Mouse (Mus musculus): Measurements from ENCODE around the gene Irs3.
"Not testable (repeated sequence)": the region's sequence is repeated elsewhere in the genome, so short reads cannot be mapped to it uniquely, and the experiment has no call there.

Gene Irs3

DNA sequence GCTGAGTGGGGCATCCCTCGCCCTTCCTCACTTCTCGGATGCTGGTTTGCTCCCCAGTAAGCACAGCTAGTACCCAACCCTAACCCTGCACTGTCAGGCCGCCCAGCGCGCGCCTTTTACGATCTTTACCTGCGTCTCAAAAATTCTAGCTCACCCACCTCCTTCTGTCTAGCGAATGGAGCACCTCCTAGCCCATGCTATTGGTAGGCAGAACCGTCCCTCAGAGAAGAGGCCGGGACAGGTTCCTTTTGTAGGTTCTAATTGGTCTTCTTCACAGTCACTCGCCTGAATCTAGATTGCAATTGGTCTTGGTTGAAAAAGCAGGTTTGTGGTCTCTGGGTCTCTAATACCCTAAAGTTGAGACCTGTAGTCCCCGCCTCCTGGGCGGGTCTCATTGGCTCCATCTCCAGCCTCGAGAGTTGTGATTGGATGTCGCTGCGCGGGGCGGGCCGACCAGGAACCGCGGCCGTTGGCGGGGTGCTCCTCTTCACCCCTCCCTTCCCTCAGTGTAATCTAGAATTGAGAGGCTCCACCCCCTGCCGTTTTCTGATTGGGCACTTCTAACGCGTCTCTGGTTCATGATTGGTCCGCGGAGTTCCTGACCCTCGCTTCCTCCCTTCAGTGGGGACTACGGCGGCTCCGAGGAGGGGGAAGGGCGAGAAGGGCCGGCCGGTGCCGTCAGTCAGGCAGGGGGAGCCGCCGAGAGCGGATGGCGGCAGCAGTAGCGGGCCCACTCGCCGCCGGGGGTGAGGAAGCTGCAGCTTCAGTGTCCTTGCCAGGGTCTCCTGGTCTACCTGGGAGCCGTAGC is 16.8 kb downstream of the Irs3 start, which contains the start of the genes Fbxo24, Lrch4 and Gm20605:
Gene Fbxo24 (minus strand): TSS at position 505 of the 808 bp plus-strand sequence.
Gene Lrch4 (plus strand): TSS at position 624 of the 808 bp plus-strand sequence.
Gene Gm20605 (plus strand): TSS at position 678 of the 808 bp plus-strand sequence.
- in situ Hi-C loops (cut with MboI; ENCODE audit: unreplicated experiment in 2 of 2): no loop called here

DNA sequence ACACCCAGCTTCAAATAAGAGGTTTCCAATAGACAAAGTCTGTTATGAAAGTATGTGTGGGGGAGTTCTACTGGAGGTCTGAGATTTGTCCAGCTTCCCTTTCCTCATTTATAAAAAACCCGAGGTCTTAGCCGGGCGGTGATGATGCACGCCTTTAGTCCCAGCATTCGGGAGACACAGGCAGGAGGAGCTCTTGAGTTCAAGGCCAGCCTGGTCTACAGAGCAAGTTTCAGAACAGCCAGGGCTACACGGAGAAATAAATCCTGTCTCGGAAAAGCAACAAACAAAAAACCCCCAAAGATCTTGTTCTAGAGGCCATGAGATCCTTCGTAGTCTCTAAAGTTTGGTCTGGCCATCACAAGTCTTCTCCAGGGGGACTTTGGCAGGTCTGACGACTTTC is 17.5 kb downstream of the Irs3 start:
- in situ Hi-C loops (cut with MboI; ENCODE audit: unreplicated experiment in 2 of 2): no loop called here

- in situ Hi-C loops (cut with MboI; ENCODE audit: unreplicated experiment in 2 of 2): no loop called here
These were observed 21.5 kb downstream of the Irs3 start for GRCm38 (mm10) chr5:137623937-137624530.

- in situ Hi-C loops (cut with MboI; ENCODE audit: unreplicated experiment in 2 of 2): no loop called here
These were observed 30.2 kb downstream of the Irs3 start for GRCm38 (mm10) chr5:137615347-137615746.

DNA sequence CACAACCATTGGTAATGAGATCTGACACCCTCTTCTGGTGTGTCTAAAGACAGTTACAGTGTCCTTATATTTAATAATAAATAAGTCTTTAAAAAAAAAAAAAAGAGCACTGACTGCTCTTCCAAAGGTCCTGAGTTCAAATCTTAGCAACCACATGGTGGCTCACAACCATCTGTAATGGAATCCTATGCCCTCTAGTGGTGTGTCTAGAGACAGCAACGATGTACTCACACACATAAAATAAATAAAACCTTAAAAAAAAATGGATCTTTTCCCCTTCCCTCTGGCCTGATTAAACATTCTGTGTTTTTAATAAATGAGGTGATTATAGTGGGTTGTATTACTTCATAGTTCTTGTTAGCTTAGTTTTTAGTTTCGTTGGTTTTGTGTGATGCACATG is 30.6 kb downstream of the Irs3 start:
- in situ Hi-C loops (cut with MboI; ENCODE audit: unreplicated experiment in 2 of 2): not testable (repeated sequence)

- in situ Hi-C loops (cut with MboI; ENCODE audit: unreplicated experiment in 2 of 2): no loop called here
These were observed 32.0 kb downstream of the Irs3 start, which contains the start of gene Pcolce for GRCm38 (mm10) chr5:137613550-137613949. Pcolce (minus strand) TSS chr5:137613784.

DNA sequence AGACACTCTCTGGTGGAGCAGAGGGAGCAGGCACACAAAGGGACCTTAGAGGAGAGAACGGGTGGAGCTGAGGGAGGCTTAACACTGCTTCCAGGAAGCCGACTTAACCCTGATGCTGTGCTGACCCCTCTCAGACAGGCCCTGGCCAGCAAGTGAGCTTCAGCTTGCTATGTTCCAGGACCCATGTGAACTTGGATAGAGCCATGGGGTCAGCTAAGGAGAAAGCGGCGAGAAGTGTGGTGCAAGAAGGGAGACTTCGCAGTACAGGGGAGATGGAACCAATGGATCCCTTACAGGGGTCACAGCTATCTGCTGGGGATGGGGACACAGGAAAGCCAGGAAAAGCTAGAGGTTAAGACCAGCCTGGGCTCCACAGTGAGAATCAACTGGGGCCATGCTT is 32.4 kb downstream of the Irs3 start:
- in situ Hi-C loops (cut with MboI; ENCODE audit: unreplicated experiment in 2 of 2): no loop called here

- in situ Hi-C loops (cut with MboI; ENCODE audit: unreplicated experiment in 2 of 2): no loop called here
These were observed 34.3 kb downstream of the Irs3 start for GRCm38 (mm10) chr5:137611245-137611602.

DNA sequence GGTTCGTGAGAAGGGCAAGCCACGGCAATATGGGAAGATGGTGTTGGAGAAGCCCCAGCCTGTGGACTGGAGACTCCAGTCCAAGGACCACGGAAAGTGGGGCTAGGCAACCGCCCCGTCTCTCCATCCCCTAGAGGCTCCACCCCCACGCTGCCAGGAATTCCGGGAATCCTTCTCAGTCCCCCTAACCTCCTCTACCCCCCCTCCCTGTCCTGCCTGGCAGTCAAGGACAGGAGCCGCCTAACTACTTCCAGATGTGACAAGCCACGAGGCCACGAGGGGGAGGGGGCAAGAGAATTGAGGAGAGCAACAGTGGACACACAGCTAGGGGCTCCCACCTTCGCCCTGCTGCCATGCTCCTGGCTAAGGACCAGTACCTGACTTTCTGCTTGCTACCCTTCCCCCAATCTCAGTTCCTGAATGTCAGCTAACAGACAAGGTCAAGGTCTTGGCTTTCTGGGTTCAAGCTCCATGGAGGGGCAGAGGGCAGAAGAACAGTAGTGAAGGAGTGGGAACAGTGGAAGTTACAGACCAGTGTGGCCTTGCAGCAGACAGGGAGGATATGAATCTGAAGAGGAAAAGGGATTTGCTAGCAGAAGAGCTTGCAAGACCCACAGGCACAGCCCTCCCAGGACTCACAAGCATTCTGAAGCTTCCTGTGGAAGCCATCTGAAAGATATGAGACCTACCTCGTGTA is 34.8 kb downstream of the Irs3 start:
- in situ Hi-C loops (cut with MboI; ENCODE audit: unreplicated experiment in 2 of 2): no loop called here

GRCm38 (mm10) chr5:137610056-137610455 is 35.5 kb downstream of the Irs3 start:
- in situ Hi-C loops (cut with MboI; ENCODE audit: unreplicated experiment in 2 of 2): no loop called here

GRCm38 (mm10) chr5:137609292-137609691 is 36.2 kb downstream of the Irs3 start:
- in situ Hi-C loops (cut with MboI; ENCODE audit: unreplicated experiment in 2 of 2): no loop called here

- in situ Hi-C loops (cut with MboI; ENCODE audit: unreplicated experiment in 2 of 2): no loop called here
These were observed 36.8 kb downstream of the Irs3 start for GRCm38 (mm10) chr5:137608654-137609190.

DNA sequence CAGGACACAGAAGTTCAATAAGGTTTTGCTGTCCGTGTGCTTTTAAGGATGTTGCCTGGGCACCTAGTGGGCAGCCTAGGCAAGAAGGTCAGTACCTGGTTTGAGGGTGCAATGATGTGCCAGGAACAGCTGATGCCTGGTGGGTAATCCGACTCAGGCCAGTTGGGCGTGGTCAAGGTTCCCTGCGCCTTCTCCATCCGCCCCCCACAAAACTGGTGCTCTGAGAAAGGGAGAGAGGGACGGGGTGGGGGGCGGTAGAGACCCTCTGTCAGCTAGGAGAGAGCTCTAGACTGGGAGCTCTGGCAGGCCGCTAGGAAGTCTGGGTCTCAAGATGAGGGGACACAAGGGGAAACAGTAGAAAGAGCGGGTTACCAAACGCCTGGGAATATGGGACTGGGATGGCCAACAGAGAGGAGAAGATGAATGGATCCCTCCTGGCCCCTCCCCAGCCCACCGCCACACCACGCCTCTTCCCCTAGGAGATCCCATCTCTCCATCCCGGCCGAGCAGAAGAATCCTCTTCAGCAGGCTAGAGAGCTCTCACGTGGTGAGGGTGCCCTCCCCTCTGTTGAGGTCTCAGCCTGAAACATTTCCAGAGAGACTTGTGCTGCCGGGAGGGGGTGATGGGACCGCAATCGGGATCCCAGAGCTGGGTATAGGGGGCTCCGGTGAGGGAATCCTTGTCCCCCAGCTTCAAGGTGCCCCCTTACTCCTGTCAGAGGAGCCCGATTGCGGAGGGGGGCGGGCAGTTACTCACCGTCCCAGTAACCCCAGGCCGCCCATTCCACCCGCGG is 37.5 kb downstream of the Irs3 start:
- in situ Hi-C loops (cut with MboI; ENCODE audit: unreplicated experiment in 2 of 2): no loop called here

DNA sequence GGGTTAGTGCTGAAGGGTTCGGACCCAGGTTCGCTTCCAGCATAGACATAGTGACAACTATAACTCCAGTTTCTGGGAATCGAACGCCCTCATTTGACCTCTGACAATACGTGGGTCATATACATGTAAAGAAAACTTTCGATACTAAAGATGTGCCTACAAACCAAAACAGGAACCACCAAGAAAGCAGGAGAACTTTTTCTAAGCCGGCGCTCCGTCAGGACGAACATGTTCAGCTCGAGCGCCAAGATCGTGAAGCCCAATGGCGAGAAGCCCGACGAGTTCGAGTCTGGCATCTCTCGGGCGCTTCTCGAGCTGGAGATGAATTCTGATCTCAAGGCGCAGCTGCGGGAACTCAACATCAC is 44.2 kb downstream of the Irs3 start:
- in situ Hi-C loops (cut with MboI; ENCODE audit: unreplicated experiment in 2 of 2): loop anchor here in 1 of 2 experiments (5.0 kb wide), 1 partner anchor 69 kb away; the partner anchor contains the start of genes Epo and Gnb2

- in situ Hi-C loops (cut with MboI; ENCODE audit: unreplicated experiment in 2 of 2): loop anchor here in 1 of 2 experiments (5.0 kb wide), 1 partner anchor 68 kb away; the partner anchor contains the start of genes Epo and Gnb2
These were observed 44.7 kb downstream of the Irs3 start, which contains the start of gene Mospd3 for GRCm38 (mm10) chr5:137600619-137601364. Mospd3 (minus strand) TSS chr5:137601058.

DNA sequence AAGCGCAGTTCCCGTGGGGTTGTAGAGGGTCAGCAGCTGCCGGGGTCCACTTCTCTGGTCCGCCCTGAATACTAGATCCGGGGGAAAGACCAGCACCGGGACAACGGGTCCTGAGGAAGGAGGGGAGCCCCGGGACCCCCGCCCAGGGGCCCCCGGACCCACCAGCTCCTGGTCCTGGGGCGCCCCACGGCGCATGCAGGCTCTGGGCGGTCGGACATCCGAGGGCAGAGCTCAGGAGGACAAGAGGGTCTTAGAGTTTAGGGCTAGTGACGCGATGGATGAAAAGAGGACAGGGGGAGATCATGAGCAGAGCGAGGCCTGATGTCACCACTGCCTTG is 45.3 kb downstream of the Irs3 start:
- in situ Hi-C loops (cut with MboI; ENCODE audit: unreplicated experiment in 2 of 2): loop anchor here in 1 of 2 experiments (5.0 kb wide), 1 partner anchor 68 kb away; the partner anchor contains the start of genes Epo and Gnb2

- in situ Hi-C loops (cut with MboI; ENCODE audit: unreplicated experiment in 2 of 2): no loop called here
These were observed 45.9 kb downstream of the Irs3 start for GRCm38 (mm10) chr5:137599600-137599999.

GRCm38 (mm10) chr5:137598100-137598826 is 47.3 kb downstream of the Irs3 start:
- in situ Hi-C loops (cut with MboI; ENCODE audit: unreplicated experiment in 2 of 2): no loop called here

GRCm38 (mm10) chr5:137597625-137598024 is 47.9 kb downstream of the Irs3 start:
- in situ Hi-C loops (cut with MboI; ENCODE audit: unreplicated experiment in 2 of 2): no loop called here

All from v-Abl transformed pro-B cells (cell line).